Mouse (Mus musculus) cerebellum, postnatal 14 days (tissue): ENCODE results near the gene Mmrn1.
"Not testable (repeated sequence)": the region's sequence is repeated elsewhere in the genome, so short reads cannot be mapped to it uniquely, and the experiment has no call there.

Source experiments
- DNase-seq, 2 experiments: peaks; one replicate each; pipeline ENCODE4 v3.0.0; 2021; ENCODE audit warnings: mixed read lengths in 2 of 2

Gene Mmrn1

GRCm38 (mm10) chr6:60924676-60925075 is at the start of gene Mmrn1:
TSS of gene Mmrn1 (plus strand) at chr6:60924976.
- not testable (repeated sequence) for DNase-seq

GRCm38 (mm10) chr6:60880362-60880761 is 44.4 kb upstream of the Mmrn1 start:
- no peak for DNase-seq

DNA sequence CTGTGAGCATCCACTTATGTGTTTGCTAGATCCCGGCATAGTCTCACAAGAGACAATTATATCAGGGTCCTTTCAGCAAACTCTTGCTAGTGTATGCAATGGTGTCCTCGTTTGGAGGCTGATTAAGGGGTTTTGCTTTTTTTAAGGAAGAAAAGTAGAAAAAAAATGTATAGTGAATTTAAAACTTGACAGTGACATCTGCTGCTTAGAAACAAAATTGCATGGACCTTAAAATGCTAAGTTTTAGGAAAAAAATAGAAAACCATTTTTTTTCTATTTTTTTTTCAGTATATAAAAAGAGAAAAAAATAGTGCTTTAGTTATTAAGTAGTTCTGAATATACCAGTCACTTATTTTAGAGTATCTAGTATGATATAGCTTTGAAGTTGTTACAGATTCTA is 43.2 kb upstream of the Mmrn1 start:
- no peak for DNase-seq

GRCm38 (mm10) chr6:60907272-60907671 is 17.5 kb upstream of the Mmrn1 start:
- DNase-seq, result no peak

- peak; percentile 80 to 81 for DNase-seq
Observed at GRCm38 (mm10) chr6:60931364-60931763, 6.6 kb downstream of the Mmrn1 start.

GRCm38 (mm10) chr6:60934835-60935234 is 10.1 kb downstream of the Mmrn1 start:
- DNase-seq, result no peak

- DNase-seq, result no peak
Observed at GRCm38 (mm10) chr6:60935448-60936130, 10.8 kb downstream of the Mmrn1 start.

GRCm38 (mm10) chr6:60944178-60944577 is 19.4 kb downstream of the Mmrn1 start:
- no peak for DNase-seq

DNA sequence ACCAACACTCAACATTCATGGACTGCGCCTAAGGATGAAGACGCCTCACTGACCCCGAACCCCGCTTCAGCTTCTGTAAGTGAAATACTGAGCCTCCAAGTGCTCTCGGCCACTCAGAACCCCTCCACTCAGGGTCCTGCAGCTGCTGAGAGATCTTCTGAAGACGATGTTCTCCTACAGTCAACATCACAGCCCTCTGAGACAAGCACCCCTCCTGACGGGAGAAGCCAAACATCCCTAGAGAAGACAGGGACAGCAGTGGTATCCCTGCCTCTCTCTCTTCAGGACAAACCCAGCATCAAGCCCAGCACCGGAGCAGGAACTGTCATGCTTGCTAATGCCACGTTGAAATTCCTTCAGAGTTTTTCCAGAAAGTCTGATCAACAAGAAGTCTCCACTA is 19.8 kb downstream of the Mmrn1 start:
- no peak for DNase-seq

DNA sequence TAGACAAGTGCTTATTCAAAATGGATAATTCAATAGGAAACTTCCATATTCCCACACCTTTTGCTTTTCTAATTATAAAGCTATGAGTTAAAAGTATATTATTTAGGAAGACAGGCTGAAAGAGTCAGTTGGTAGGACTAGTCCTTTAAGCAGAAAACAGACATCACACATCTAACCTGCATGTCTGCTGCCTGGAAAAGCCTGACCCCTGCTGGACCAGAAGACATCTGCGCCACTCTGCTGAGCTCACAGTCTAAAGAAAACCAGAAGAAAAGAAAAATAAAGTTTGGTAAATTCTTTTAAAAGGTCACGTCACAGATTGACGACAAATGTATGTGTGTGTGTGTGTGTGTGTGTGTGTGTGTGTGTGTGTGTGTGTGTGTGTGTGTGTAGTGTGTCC is 25.6 kb downstream of the Mmrn1 start:
- DNase-seq, result peak; percentile 53 to 57

DNA sequence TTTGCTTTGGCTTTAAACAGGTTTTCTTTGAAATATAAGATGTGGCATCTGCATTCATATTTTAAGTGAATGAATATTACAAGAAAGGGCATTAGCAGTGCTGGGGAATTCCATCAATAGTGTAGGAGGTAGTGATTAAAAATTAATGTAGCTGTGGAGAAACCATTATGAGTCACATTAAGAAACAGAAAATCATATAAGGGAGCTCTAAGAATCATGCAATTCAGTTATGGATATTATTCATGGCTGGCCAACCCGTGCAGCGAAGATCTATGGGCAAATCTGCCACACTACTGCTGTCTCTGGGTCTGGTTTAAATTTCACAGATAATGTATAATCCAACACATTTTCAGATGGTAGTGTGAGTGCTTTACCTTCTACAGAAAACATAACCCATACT is 36.5 kb downstream of the Mmrn1 start:
- no peak for DNase-seq

DNA sequence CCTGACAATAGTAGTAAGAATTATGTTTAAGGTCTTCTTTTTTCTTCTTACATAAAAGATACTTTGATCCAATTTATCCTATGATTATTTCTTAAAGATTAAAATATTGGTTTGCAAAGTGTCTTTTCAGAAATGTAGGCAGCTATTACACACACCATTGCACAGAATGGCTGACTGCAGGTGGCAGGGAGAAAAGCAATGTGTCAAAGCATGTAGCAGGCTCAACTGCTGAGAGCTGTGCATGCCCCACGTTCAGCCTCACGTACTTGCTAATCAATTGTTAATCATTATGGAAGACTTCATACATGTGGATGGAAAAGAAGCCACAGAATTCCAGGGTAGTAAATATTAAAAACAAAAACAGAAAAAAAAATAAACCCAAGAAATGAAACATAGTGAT is 37.1 kb downstream of the Mmrn1 start:
- DNase-seq, result no peak

GRCm38 (mm10) chr6:60962668-60963067 is 37.9 kb downstream of the Mmrn1 start:
- DNase-seq, result no peak

DNA sequence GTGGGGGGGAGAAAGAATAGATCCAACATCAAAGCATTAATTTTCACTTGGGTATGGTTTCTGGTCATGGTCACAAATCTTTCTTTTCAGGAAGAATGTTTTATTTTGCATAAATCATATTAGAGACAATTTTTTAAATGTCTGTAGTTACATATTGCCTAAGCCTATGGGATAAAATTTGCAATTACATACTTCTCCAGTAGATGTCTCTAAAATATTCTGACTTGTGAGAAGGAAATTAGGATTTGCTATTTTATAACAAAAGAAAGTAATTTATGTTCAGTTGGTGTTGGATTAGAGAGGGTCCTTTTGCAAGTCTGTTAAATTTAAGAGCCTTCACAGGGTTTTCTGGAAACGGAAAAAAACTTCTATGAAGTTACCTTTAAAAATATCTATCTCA is 39.0 kb downstream of the Mmrn1 start:
- no peak for DNase-seq

- no peak for DNase-seq
Observed at GRCm38 (mm10) chr6:60966931-60967330, 42.2 kb downstream of the Mmrn1 start.

GRCm38 (mm10) chr6:60969407-60969806 is 44.6 kb downstream of the Mmrn1 start:
- DNase-seq, result no peak

GRCm38 (mm10) chr6:60970811-60971210 is 46.0 kb downstream of the Mmrn1 start:
- peak; percentile 2 to 8 for DNase-seq

DNA sequence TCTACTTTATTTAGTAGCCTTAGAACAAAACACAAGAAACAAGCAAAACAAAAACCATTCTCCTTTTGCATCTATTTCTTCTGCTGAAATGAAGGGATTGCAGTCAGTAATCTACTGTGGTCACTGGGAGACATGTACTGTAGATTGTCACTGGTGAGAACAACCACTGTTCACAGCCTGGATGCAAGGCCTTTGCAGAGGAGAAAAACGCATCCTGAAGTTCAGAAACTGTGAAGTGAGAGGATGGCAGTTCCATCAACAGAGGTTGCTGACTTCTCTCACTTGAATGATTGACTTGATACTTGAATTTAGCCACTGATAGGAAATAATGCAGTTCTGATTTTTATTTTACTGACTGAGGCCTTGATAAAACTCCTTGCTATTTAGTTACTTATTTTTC is 53.8 kb downstream of the Mmrn1 start:
- no peak for DNase-seq

- DNase-seq, result peak in 1 of 2 experiments; percentile 3
Observed at GRCm38 (mm10) chr6:60979039-60979438, 54.3 kb downstream of the Mmrn1 start.

- DNase-seq, result no peak
Observed at GRCm38 (mm10) chr6:60984360-60984759, 59.6 kb downstream of the Mmrn1 start.

GRCm38 (mm10) chr6:60985919-60986318 is 61.1 kb downstream of the Mmrn1 start:
- peak; percentile 3 to 21 for DNase-seq

DNA sequence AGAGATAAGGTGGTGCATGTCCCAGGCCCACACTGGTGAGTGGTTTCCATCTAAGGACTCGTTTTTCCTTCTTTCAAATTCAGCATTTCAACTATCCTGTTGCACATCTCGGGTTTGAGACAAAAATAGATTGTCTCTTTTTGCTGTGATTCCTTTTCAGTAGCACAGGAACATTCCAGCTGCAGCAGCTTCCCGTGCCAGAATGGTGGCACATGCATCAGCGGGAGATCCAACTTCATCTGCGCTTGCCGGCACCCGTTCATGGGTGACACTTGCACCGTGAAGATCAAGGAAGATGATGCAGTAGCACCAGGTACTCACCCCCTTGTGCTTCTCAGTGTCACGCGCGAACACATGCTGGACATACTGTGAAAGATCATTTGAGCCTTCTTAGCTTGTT is 62.1 kb downstream of the Mmrn1 start:
- DNase-seq, result no peak

DNA sequence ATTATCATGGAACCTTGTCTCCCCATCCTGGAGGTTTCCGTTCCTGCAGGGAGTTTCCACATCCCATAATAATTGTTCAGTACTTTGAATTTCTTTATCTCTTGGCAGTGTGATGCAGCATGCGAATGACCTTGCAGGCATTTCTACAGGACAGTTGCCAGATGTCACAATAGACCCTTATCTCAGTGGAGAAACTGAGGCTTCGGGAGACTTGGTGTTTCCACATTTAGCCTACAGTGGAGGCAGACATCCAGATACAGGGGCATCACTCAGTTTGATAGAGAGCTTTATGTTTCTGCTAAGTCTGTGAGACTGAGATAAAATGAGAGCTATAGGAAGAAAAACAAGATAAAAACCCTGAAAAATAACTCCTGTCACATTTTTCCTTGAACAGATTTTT is 63.0 kb downstream of the Mmrn1 start:
- no peak for DNase-seq

DNA sequence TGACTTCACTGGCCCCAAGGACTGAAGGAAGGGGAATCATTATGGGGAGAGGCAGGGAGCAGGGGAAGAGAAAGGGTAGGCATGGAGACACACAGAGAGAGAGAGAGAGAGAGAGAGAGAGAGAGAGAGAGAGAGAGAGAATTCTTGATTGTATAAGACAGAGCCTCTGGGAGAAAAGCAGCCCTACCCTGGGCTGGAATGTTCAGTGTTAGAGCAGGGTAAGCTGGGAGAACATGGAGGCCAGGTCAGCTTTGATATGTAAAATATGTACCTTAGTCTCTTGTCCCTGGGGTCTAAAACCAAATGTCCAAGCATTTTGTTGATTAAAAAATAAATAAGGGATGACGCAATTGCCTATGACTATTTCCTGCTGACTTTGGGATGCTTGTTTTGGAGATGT is 67.6 kb downstream of the Mmrn1 start:
- DNase-seq, result no peak

GRCm38 (mm10) chr6:60993386-60994108 is 68.8 kb downstream of the Mmrn1 start:
- no peak for DNase-seq
